Mouse (Mus musculus): ENCODE measurements around the gene Hs3st4.

The Hs3st4 gene

GRCm38 (mm10) chr7:124131312-124131711 is 148.6 kb downstream of the Hs3st4 start:
- DNase-seq (ENCODE audit: extremely low read depth, insufficient read length, low spot score) = no peak

DNA sequence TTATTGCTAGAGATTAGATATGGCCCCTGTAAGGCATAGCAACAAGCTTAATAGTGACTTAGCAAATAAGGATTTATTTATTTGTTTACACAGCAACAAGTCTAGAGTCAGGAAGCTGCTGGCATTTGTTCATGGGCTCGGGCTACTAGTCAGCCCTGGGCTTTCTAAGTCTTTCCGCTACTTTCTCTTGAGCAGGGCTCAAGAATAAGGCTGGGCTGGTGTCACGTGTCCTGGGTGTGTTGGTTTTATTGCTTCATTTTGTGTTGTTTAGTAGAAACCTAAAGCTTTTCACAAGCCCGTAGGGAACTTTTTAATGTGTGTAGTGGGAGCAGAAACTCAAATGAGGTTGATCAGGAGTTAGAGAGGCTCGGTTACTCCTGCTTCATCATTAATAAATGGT is 153.5 kb downstream of the Hs3st4 start:
- DNase-seq (ENCODE audit: extremely low read depth, insufficient read length, low spot score) = no peak

DNA sequence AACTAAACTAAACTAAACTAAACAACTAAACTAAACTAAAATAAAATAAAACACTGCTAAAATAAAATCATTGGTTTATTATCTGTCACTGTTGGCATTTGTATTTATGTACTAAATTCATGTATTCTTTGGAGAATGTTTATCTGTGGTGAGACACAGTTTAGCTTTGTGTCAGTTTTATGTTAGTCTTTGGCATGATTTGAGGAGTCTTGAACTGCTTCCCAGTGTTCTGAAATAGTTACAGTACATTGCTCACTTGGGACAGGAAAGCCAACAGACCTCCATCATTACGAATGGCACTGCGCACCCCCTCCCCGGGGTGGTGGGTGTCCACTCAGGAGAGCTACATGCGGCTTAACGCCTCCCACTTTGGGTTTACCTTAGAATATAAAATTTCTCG is 158.6 kb downstream of the Hs3st4 start:
- no peak for DNase-seq (ENCODE audit: extremely low read depth, insufficient read length, low spot score)

GRCm38 (mm10) chr7:124150901-124151300 is 168.2 kb downstream of the Hs3st4 start:
- no peak for DNase-seq (ENCODE audit: extremely low read depth, insufficient read length, low spot score)

DNA sequence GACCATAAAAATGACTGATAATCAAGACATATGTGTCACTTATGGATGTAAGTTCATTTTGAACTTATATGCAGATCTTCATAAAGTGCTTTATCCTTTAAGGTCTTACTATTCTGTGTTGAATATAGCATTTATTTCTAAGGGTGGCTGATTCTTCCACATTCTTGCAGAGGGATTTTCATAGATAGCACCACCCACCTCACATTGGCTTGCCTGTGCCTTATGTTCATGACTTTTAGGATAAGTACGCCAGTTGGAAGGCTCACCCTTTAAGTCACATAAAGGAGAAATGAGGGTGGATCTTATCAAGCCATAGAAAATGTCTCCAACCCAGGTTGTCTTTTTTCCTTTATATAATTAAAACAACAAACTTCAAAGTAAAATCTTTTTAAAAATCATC is 180.6 kb downstream of the Hs3st4 start:
- DNase-seq (ENCODE audit: extremely low read depth, insufficient read length, low spot score) = no peak

DNA sequence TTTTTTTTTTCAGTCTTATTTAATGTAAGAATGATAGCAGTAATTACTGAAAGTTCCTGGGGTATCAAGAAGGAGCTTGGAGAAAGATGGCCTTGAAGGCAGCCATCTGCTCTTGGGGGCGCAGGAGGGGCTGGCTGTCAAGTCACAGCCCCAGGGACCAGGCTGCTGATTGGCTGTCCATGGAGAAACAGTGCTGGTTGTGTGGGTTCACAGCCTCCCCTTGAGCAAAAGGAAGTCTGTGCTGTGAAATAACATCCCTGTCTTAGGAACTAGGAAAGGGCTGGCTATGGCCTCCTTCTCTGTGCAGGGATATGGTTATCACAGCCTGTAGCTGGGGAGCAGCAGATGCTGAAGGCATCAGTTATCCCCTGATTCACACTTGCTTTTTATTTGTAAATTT is 183.6 kb downstream of the Hs3st4 start:
- DNase-seq (ENCODE audit: extremely low read depth, insufficient read length, low spot score) = no peak

- no peak for DNase-seq (ENCODE audit: extremely low read depth, insufficient read length, low spot score)
Measured at GRCm38 (mm10) chr7:124168796-124169195, 186.1 kb downstream of the Hs3st4 start.

DNA sequence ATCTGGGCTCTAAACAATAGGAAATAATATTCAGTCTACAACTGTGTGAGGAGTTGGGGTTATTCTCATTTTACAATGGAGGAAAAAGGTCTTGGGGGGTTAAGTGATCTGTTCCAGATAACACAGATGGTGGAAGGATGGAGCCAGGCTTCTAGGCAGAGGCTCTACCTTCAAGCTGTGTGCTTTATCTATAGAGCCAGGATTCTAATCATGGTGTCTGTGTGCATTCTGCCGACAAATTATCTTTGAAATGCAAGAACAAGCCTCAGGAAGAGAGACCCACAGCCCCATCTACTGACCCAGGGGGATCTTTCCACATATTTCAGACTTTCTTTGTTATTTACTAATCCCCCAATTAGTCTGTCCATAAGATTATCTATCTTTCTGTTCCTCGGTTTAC is 187.3 kb downstream of the Hs3st4 start:
- no peak for DNase-seq (ENCODE audit: extremely low read depth, insufficient read length, low spot score)

DNA sequence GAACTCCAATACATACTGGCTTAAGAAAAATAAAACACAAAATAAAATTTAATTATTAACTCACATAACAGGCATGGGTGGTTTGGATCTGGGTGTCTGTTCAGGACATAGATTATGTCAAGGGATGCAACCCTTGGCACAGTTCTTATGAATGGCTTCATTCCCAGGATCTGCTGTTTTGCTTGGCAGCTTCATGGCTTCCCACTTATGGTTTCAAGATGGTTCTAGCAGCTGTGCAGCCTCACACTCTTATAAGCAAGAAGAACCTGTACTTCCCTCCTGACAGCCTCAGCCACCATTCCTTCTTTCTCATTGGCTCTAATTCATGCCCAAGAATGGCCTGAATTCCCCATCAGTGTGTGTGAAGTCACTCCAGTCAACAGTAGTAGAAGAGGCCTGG is 189.3 kb downstream of the Hs3st4 start:
- no peak for DNase-seq (ENCODE audit: extremely low read depth, insufficient read length, low spot score)

- no peak for DNase-seq (ENCODE audit: extremely low read depth, insufficient read length, low spot score)
Measured at GRCm38 (mm10) chr7:124180926-124181325, 198.3 kb downstream of the Hs3st4 start.

DNA sequence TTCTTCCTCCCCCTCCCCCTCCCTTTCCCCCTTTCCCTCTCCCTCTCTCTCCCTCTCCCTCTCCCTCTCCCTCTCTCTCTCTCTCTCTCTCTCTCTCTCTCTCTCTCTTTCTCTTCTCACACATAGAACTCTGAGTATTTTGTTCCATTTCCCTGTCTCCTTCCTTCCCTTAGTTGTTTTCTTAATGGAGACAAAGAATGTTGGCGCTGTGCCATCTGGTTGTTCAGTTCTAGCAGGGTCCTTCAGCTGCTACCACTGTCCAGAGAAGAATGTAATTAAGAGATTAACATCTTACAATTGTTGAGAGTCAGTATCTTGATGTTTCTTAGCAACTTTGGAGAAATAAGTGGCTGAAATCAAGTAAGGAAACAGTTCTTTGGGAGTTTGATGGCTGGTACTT is 202.0 kb downstream of the Hs3st4 start:
- no peak for DNase-seq (ENCODE audit: extremely low read depth, insufficient read length, low spot score)

DNA sequence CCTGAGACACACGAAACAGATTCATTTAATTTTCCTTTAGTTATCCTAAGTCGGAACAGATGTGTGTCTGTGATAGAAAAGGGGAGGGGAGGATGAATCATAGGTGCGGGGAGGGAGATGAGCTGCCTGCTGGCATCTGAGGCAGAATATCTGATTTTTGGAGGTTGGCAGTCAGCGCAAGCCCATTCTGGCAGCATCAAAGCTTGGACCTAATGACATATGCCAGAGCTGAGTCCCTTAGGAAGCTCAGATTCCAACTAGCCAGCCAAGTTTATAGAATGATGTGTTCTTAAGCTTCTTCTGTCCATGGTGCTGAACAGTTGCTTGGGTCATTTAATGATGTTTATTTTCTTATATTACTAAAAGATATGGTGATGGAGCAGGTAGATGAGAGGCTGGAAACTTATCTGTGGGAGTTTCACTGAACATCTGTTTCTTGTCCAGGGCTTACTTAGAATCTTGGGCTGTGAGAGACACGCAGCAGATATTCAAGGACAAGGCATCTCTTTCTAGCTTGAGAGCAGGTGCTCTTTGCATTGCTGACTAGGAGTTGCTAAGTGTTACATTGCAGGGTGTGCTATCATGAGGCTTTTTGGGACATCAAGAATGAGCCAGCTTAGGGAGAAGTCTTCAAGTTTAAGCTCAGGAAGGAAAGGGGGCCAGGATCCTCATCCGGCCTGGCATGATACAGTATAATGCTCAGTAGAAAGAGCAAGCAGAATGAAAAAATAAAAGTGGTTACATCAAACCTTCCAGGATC is 216.3 kb downstream of the Hs3st4 start:
- DNase-seq (ENCODE audit: extremely low read depth, insufficient read length, low spot score) = no peak

GRCm38 (mm10) chr7:124216921-124217320 is 234.3 kb downstream of the Hs3st4 start:
- DNase-seq (ENCODE audit: extremely low read depth, insufficient read length, low spot score) = no peak

- no peak for DNase-seq (ENCODE audit: extremely low read depth, insufficient read length, low spot score)
Measured at GRCm38 (mm10) chr7:124220556-124220955, 237.9 kb downstream of the Hs3st4 start.

DNA sequence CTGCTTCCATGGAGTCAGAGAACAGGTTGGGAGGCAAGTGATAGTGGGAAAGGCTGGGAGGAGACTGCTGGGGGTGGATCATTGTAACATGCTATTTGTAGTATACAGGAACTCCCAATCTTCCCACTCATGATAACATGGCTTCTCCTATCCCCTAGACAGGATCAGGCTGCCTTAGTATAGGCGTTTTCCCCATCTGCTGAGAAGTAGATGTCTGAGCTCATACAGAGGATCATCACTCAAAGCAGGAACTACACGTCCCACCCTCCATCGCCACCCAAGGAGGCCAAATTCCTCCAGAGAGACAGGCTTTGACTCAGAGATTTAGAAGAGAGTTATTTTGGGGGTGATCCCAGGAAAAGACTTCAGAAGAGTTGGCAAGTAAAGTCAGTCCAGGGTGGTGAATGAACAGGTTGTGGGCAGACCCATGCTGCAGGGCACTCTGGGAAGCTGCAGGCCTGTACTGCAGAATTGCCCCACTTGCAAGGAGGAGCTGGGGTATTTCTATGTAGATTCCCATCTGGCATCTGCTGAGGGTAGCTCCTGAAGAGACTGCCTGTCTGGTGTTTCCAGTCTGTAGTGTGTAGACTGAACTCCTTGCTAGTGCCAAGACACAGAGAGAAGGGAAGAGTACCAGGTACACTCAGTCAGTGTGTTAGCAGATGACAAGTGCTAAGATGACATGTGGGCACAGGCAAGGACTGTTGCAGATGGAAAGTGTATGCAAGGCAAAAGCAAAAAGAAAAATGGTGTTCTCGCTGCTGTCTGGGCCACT is 255.4 kb downstream of the Hs3st4 start:
- no peak for DNase-seq (ENCODE audit: extremely low read depth, insufficient read length, low spot score)

- DNase-seq (ENCODE audit: extremely low read depth, insufficient read length, low spot score) = no peak
Measured at GRCm38 (mm10) chr7:124239903-124240647, 257.4 kb downstream of the Hs3st4 start.

DNA sequence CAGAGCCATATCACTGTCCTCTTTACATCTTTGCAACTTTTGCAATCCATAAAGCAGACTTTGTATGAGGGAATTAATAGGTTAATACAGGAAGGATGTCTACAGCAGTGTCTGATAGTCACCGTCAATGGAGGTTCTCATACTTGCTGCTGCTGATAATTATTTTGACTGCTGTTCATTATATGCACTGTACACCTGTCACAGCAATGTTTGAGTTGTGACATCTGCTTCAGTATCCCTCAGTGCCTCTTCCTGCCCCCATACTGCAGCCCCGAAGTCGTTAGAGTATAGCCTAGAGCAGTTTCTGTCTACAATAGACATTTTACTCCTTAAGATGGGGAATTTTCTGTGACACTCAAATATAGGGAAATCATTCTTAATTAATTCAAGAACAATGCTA is 267.2 kb downstream of the Hs3st4 start:
- DNase-seq (ENCODE audit: extremely low read depth, insufficient read length, low spot score) = no peak

DNA sequence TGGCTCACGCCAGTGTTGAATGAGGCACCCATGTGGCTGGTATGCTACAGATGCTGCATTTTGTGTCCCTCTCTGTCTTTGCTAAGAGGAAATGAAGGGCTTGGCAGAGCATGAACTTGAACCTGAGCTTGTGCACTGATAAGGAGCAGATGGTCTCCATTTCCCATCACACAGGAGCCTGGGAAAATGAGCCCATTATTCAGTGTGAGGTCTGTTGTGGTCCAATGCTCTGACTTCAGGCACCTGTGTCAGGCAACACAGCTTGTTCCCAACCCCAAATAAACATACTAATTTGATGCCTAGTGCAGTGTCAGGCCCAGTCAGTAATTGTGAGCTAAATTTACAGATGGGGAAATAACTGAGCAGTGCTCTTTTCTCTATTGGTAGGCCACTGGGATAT is 267.9 kb downstream of the Hs3st4 start:
- DNase-seq (ENCODE audit: extremely low read depth, insufficient read length, low spot score) = no peak

- no peak for DNase-seq (ENCODE audit: extremely low read depth, insufficient read length, low spot score)
Measured at GRCm38 (mm10) chr7:124258419-124258818, 275.8 kb downstream of the Hs3st4 start.

GRCm38 (mm10) chr7:124270734-124271133 is 288.1 kb downstream of the Hs3st4 start:
- DNase-seq (ENCODE audit: extremely low read depth, insufficient read length, low spot score) = no peak

DNA sequence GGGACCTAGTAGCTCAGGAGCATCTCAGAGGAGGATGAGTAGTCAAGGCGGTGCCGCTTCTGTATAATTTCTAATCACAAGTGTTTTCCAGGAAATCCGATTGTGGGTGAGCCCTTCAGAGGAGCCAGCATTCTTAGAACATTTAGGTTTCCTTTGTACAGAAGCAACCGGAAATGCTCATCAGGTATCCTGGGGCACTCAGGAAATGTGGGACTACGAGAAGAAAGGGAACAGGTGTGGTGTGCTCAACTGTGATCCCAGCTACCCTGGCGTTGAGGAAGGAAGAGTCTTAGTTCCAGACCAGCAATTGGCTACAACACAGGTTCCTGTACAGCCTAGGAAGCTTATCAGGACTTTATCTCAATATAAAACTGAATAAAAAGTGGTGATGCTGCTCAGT is 307.2 kb downstream of the Hs3st4 start:
- DNase-seq (ENCODE audit: extremely low read depth, insufficient read length, low spot score) = no peak

- no peak for DNase-seq (ENCODE audit: extremely low read depth, insufficient read length, low spot score)
Measured at GRCm38 (mm10) chr7:124319451-124319850, 336.8 kb downstream of the Hs3st4 start.
